Mouse (Mus musculus): ENCODE measurements at regions not wholly inside any gene's neighbourhood (a gene's known extent, or its start where the extent isn't known, plus 50 kb on each side); places are given as distances from the start of the nearest gene placed in this dataset.
A peak's percentile ranks its signal among the peaks of the same experiment; 100 is the strongest.
"Not testable (repeated sequence)": the region's sequence is repeated elsewhere in the genome, so short reads cannot be mapped to it uniquely, and the experiment has no call there.

DNA sequence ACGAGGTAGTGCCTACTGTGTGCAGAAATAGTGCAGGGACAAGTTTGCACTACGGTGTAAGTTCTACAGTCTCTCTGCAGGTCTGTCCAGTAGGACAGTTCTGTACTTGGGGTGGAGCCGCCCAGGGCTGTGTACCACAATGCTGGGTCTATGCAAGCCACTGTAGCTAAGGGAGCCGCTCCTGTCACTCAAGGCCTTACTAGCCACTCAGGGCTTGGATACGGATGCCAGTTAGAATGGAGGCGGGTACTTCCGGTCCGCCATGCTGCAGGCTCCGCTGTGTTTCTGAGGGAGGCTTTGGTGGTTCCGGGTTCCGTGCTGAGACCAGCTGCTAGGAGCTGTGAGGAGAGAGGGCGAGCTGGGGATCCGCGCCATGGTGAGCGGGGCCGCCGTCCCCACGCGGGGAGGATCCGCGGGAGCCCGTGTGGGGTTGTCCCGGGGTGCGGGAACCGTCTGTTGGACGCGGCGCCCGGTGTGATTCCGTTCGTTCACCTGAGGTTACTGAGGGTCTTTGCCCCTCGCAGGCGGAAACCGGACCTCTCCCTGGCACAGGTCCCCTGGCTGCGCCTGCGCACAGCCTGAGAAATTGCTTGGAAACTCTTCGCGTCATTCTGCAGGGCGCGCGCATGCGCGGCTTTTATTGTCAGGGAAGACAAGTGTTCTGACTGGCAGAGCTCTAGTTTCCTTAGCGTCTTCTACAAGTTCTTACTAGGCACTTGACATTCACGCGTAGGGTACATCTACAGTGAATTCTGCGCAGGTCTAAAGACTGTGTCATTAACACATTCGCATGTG, 51.0 kb upstream of the Zfp873 start:
- not testable (repeated sequence) for H3K4me1 ChIP-seq (ENCODE audit: control insufficient read depth, insufficient read depth, insufficient read length); H3K36me3 ChIP-seq (ENCODE audit: control insufficient read depth, insufficient read depth, low read length); H3K27ac ChIP-seq (ENCODE audit: insufficient read depth, low read length); H3K27me3 ChIP-seq (ENCODE audit: control insufficient read depth, insufficient read depth, low read length)
- DNase-seq (ENCODE audit: low read depth in 1 of 2, low spot score in 2 of 2), result peak; percentile 65 to 75
- 2% methylated on average over 14 of the region's 48 CpGs for WGBS
- H3K4me3 ChIP-seq (ENCODE audit: extremely low read depth, insufficient read depth, insufficient read length), result peak overlapping the region; percentile 2; the same call in 1 of the 2 replicates
